Mouse (Mus musculus) cerebellum, adult 11-12 months (tissue): ENCODE measurements around the gene Fpgs.

Source experiments
- DNase-seq: peaks from one replicate; pipeline ENCODE4 v3.0.0; 2022

Gene Fpgs

DNA sequence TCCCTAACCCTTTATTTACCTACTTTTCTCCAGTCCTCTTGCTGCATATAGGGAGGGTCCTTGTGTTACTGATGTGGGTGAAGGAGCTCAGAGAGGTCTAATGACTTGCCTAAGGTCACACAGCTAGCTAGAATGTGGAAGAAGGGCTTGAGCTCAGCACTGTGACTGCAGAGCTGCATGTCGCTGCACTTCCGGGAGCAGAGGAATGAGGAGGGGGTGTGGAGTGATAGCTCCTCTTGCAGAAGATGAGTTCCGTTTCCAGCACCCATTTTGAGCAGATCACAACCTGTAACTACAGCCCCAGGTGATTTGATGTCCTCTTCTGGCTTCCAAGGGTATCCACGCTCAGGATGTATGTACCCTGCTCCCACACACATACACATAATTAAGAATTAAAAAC, 20.2 kb upstream of the Fpgs start:
- DNase-seq: no peak

DNA sequence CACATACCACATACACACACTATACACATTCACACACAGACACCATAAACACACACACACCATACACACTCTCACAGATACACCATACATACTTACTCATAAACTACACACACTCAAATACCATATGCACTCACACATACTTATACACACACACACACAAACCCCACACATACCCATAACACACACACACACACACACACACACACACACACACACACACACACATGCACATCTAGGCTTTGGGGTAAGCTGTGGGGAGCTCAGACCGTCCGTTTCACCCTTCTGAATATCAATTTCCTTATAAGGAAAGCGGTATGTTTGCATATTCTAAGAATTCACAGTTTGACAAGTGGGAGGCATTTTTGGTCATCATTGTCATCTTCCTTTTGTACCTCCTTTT, 18.6 kb upstream of the Fpgs start:
- no peak for DNase-seq

DNA sequence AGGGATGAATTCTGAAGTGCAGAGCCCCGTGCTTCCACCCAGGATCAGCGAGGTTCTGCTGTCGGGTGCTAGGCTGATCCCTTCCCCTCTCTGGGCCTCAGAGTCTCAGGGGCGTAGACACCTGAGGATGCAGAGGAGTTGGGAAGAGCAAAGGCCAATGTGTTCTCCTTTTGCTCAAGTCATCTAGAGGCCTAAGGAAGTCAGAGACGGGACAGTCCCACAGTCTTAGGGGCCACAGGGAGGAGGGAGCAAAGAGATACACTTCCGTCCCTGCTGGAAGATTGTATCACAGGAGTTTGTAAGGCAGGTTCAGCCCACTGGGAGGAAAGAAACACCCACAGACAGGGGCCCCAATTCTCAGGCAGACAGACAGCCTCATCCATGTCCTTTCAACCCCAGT, 18.1 kb upstream of the Fpgs start:
- no peak for DNase-seq

DNA sequence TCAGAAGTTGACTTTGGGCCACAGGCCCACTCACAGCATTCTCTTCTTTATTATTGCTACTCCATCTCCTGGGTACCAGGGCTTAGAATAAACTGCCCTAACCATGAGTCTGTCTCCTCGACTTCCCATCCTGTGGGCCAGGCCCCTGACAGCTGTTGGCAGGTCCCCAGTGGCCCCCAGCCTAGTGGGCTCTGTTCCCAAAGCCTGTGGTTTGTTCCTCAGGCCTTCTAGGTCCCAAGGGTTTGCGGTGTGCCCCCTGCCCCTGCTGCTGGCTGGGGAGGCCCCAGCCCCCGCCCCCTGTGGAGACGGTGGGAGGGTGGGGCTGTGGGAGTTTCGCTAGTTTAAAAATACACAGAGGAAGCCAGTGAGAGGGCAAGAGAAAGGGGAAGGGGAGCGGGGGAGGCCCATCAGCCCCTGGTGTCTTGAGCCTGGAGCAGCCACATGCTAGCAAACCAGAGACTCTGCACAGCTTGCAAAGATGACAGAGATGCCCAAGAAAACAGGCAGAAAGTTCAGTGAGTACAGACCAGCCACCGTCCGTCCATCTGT, 16.8 kb upstream of the Fpgs start, which contains the start of gene Sh2d3c:
TSS of gene Sh2d3c (plus strand) at position 375 of the 549 bp plus-strand sequence.
- DNase-seq: no peak

DNA sequence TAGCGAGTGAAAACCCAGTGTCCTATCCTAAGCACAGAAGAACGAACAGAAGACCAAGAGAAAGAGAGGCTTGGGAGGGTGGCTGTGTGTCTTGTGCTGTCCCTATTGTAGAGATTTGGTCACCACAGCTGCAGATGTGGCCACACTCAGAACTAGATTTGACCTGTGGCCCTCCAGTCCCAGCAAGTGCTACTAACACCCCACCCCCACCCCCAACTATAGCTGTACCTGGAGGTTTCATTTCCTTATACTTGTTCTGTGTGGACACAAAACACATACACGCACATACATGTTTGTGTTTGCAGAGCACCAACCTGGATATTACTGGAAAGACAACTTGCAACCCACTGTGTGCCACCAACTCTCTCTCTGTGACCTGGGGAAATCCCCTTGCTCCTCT, 16.1 kb upstream of the Fpgs start:
- no peak for DNase-seq

DNA sequence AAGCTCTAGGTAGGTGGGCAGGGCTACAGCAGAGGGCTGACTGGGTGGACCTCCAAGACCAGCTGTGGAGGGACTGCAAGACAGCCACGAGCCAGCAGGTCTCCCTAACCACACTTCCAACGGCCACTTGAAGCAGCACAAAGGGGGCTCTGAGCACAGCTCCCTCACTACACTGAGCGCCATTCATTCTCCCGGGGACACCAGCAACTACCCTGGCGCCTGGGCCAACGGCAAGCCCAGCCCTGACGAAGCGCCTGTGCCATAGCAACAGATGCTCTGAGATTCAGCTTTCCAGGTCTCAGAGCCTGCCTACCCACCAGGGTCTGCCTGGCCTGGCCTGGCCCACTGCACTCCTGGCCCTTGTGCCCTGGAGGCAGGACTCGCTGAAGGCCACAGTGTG, 14.8 kb upstream of the Fpgs start:
- DNase-seq: no peak

DNA sequence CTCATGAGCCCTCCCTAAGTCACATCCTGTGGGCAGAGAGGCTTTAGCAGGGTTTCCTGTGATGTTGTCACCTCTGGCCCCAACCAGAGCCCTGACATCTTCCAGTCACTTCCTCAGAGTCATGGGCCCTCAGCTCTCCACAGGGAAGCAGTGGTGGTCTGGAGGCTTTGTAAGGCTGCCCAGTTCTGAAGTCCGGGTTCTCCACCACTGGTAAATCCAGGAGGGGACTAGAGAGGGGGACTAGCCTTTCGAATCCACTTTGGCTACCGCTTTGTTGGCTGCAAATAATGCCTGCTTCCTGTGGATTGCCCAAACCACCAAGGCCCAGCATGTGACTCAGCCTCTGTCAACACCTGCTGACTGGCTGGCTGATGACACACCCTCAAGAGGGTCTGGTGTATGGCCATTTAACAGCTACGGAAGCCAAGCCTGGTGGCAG, 11.1 kb upstream of the Fpgs start:
- DNase-seq: peak; percentile 60

DNA sequence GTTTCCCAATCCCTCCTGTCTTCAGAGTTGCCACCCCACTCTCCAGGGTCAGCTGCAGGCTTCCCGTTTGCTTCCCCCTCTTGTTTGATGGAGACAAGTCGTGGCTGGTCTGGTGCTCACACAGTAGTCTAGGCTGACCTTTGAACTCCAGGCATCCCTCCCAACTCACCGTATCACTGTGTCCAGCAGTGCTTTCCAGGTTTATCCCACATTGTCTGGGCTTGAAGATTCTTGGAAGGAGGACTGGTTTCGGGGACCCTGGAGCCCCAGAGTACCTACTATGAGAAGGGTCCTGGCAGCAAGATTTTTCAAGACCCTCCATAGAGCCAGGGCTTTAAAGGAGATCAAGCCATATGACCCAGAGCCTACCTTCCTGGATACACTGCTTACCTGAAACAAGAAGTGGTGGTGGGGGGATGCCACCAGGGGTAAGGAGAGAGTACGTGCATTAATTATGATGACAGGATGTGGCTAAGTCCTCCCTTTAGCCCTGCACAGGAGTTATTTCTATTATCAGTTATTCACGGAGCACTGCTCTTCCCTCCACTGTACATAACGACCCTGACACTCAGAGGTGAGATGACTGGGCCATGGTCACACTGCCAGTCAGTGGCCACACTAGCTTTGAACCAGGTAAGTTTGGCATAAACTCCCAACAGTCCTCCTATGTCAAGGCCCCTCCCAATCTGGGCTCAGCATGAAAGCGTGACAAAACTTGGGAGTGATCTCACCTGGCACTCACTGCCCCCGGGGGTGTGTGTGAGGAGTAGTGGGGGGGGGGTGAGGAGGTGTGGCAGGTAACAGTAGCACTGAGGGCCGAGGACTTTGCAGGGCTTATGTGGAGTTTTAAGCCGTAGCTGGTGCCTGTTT, 10.4 kb upstream of the Fpgs start:
- DNase-seq: peak; percentile 69

DNA sequence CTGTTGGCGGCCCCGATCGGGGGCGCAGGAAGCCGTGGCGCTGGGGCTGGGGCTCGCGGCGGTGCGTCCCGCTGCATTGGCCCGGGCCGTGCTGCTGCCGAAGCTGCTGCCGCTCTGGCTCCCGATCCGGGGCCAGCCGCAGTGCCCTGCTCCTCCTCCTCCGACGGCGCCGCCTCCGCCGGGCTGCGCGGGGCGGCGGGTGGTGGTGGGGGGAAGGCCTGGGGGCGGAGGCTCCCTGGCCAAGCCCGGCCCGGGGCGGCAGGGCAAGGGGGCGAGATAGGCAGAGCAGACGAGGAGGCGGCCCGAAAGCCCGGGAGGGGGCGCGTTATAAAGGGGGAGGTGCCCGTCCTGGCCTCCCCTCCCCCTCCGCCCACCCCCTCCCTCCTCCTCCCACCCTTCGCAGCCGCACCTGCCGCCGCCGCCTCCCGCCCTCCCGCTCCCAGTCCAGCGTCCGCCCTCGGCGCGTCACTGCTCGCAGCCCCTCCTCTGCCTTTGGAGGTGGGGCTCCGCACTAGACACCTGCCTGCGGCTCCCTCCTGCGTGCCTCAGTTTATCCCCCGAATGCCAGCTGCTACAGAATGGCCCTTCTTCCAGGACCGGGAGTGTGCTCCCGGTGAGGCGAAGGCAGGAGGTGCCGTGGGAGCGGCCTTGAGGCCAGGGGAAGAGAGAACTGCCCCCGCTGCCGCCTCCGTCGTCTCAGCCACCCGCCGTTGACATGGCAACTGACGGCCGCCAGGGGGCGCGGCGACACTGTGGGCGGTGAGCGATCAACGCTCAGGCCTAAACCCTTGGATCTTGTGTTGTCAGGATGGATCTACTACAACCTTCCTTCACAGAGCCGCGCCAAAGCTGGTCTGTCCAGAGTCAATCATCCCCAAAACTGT, 9.2 kb upstream of the Fpgs start, which contains the start of gene Cdk9:
TSS of gene Cdk9 (minus strand) at position 143 of the 884 bp plus-strand sequence.
- DNase-seq: peak; percentile 93

DNA sequence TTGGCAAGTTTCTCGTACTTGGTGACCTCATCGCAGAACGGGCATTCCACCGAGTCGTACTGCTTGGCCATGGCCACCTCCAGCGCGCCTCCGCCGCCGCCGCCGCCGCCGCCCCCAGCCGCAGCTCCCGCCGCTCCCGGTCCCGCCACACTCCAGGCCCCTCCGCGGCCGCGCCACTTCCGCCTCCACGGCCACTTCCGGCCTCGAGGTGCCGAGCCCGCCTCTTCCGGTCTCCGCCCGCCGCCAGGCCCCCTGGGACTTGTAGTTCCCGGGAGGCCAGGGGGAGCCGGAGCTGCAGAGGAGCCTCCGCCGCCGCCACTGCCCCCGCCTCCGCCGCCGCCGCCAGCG, 8.6 kb upstream of the Fpgs start:
- peak; percentile 95 for DNase-seq

DNA sequence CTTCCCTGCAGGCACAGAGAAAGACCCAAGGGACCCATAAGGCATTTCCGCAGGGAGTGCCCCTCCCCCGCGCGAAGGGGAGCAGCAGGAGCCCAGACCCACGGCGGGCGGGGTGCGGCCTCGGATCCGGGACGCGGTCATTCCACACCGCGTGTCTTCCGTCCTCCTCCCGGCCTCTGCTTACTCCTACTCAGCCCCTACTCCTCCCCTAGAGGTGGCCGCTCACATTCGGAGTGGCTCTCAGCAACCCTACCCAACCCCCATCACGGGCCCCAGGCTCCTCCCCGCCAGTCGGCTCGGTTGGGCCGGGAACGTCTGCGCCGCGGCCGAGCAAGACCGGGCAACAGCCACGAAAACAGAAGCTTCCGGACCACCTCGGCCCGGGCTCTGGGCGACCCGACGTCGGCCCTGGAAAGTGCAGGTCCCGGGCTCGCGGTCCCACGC, 8.2 kb upstream of the Fpgs start:
- peak; percentile 78 for DNase-seq

DNA sequence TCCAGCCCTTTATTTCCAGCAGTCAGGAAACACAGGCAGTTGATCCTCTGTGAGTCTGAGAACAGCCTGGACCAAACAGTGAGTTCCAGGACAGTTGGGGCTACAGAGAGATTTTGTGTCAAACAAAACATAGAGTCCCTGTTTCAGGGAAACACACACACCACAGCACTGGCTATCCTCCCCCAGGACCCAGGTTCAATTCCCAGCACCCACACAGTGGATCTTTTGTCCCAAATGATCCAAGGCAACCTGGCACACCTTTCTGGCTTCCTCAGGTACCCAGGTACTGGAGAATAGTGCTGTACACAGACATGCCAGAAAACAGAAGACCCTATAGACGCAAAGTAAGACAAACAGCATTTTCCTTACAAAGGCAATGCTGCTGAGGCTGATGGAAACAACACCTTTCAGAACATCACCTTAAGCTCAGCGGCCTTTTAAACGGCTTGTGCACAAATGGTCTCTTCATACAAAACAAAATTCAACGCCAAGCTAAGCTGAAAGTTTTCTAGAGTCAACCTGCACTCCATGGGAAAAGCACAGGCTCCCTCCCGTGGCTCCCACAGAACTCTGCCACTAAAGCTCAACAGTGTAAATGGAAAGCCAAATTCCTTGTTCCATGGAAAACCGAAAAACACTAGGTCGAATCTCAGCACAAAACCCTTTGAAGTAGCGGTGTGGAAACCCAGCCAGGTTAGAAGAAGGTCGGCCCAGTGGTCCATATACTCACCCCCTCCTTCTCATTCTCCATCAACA, 7.5 kb upstream of the Fpgs start:
- DNase-seq: no peak

DNA sequence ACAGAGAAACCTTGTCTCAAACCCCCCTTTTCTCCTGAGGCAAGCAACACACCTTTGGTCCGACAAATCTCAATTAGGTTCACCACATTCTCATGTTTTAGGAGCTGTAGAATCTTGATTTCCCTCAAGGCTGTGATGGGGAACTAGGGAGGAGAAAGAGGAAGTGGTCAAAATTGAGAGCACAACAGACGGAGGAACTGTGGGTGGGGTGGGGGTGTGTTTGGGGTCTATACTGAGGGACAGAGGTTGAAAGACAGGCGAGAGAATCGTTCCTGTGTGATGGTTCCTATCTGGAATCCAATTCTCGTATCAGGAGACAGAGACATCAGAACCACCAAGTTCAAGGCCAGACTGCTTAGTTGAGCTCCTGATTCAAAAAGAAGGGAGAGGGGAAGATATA, 6.5 kb upstream of the Fpgs start:
- no peak for DNase-seq

DNA sequence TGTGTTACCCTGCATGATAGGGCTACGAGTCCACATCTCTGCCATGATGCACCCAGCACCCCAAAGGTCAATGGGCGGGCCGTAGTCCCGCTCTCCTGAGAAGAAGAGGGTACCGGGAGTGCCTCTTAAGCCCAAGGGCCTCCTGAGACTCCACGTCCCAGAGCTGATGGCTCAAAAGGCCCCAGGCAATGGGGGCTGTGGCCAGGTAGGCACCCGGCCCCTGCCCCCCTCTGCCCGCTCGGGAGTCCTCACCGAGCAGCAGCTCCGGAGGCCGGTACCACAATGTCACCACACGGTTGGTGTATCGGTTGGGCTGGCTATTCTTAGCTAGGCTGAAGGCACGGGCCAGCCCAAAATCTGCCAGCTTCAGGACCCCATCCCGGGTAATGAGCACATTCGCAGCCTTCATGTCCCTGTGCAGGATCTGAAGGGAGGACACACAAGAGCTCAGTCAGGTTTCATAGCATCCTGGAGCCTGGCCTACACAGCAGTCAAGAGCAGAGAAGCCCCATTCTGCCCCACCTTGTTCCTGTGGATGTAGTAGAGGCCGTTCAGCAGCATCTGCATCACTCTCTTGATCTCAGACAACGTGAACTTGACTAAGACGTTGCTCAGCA, 5.7 kb upstream of the Fpgs start:
- no peak for DNase-seq

DNA sequence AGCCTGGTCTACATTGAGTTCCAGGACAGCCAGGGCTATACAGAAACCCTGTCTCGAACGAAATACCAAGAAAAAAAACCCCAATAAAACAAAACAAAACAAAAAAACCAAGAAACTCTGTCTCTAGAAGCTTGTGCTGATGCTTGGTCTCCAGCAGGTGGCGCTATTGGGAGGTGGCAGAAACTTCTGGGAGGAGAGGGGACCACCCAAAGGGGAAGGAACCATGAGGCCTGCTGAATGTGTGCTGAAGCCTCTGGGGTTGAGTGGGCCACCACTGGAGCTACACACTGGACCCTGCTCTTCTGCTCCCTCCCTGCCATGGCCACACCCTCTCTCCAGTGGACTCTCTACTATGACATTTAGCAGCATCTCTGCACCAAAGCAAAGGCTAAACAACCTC, 4.7 kb upstream of the Fpgs start:
- DNase-seq: no peak

DNA sequence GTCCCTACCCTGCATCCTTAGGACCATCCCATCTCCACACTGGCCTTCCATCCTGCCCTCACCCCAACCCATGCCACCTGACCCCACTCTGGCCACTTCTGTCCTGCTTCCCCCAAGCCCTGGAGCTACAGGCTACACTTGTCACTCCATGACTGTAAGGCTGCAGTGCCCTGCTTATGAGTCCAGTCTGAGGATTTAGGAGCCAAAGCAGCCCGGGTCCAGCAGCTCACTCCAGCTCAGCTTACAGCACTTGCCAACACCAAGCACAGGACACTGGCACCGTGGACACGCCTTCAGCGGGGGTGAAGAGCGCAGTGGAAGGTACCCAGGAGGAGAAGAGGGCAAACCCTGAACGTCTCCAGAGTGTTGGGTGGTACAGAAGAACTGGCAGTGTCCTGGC, 3.0 kb upstream of the Fpgs start:
- DNase-seq: no peak

DNA sequence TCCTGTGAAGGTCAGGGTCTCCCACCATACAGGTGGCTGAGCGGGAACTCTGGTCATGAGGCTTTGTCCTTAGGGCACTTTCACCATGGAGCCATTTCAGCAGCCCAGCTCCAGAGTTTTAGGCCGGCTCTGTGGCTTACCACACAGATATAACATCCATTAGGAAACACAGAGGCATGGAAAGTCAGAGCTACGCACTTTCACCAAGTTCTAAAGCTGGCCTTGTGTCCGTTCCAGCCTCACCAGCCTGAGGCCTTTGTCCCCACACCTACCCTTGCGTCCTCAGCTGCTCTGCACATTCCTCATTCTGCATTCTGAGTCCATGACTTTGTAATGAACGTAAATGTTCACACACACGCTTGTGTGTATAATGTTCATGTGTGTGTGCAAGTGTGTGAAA, 1.1 kb upstream of the Fpgs start:
- DNase-seq: no peak

DNA sequence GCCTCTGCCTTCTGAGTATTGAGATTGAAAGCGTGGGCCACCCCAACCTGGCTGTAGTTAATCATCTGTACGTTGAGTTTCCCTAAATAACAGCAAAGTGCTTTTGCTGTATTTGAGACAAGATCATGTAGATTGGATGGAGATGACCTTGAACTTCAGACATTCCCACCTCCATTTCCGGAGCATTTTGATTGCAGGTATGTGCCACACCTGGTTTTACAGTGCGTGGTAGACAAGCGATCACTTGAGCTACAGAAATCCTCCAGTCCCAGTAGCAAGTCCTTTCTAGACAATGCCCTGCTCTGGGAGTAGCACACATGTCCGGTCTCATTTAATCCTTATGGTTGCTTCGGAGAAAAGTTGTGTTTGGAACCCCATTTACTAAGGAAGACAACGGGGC, 899 bp downstream of the Fpgs start:
- no peak for DNase-seq

DNA sequence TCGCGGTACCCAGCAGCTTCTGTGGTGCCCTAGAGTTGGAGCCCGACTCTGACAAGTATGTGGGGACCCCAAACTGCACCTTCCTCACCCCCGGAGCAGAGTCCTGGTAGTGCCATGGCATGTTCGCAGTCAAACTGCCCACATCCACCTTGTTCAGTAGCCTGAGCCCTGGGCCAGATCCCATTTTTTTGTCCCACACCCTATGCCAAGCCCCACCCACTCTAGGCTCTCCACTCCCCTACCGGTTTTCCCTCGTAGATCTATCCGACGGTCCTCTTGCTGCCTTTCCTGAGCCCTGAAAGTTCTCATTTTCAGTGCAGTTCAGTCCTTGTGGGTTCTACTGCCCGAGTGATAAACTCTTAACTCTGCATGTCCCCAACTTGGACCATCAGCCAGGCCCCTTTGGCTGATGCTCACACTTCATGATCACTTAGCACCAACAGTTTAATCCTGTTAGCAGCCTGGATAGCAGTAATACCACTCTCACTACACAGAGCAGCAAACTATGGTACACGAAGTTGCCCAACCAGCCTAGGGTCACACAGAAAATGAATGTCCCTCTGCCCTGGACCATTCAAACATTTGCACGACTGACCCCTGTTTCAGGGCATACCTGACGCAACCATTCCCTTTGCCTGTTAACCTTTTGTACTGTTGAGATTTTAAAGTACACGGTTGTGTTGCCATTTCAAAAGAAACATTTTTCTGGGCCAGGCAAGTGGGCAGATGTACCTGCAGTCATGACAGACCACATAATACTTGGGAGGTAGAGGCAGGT, 2.8 kb downstream of the Fpgs start:
- no peak for DNase-seq

DNA sequence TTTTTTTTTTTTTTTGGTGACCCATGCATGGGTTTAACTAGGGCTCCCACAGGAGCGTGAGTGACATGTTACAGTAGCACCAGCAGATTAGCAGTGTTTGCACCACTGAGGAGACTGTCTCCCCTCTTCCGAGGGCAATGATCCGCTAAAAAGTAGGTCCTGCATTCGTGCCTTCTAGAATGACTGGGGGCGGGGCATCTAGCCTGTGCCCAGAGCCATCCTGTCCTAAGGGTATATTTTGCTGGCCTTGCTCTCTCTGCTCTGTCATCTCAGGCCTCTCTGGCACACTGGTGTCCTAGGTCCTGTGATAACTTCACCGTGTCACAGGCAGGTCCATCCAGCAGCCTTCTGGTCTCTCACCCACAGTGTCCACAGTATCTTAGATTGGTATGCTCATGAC, 4.3 kb downstream of the Fpgs start:
- DNase-seq: no peak

DNA sequence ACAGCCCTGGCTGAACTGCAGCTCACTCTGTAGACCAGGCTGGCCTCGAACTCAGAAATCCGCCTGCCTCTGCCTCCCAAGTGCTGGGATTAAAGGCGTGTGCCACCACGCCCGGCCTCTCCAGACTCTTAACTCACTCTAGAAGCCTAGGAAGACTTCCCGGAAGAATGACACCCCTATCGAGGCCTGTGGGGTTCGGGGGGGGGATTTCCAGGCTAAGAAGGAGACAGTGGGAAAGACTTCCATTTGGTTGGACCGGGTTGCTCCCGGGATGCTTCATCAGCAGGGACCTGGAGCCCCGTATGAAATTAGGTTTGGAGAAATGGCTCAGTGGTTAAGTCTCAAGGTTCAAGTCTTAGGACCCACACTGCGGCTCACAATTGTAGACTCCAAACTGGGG, 9.3 kb downstream of the Fpgs start:
- no peak for DNase-seq
